14 mouse cellular contexts compared by ENCODE assay signal in genomic region chr9:59537651-59538050, GRCm38 (mm10). TPM values are rescaled to one million over a fixed set of nuclear protein-coding genes. Genes with fewer than 3 reads are reported as not detected.
DNase-seq lines count a peak whose midpoint lies in the region; ATAC-seq and TF ChIP-seq lines count a peak whose summit lies in the region.
"Had no signal": no experiment of that assay in that cellular context is flagged by ENCODE, and none has a peak within 500 bp of the region (broad histone marks: within the 10 kb centered on the region; RNA-seq: fewer than 3 reads in every experiment).

No protein-coding gene starts in this region.

- H3K27me3 ChIP-seq in heart, postnatal 0 days (ENCODE audit: control insufficient read depth, insufficient read depth, low read length), result no peaks in the 10 kb centered on the region
- H3K27me3 ChIP-seq in heart, embryonic 11.5 days (ENCODE audit: control insufficient read depth, insufficient read depth, low read length), result no peaks in the 10 kb centered on the region
- no peaks in the 10 kb centered on the region for H3K27me3 ChIP-seq in embryonic facial prominence, embryonic 10.5 days (replicated peaks; ENCODE audit: low read depth, poor library complexity, severe bottlenecking)
- H3K27me3 ChIP-seq: intestine, embryonic 15.5 days had no signal

- H3K36me3 ChIP-seq in heart, postnatal 0 days (replicated peaks; ENCODE audit: control insufficient read depth, insufficient read depth, low read length), result no peaks in the 10 kb centered on the region
- H3K36me3 ChIP-seq in heart, embryonic 11.5 days (ENCODE audit: control insufficient read depth, insufficient read depth, low read length), result no peaks in the 10 kb centered on the region
- H3K36me3 ChIP-seq in embryonic facial prominence, embryonic 10.5 days (replicated peaks), result no peaks in the 10 kb centered on the region
- H3K36me3 ChIP-seq: intestine, embryonic 15.5 days had no signal

- ATAC-seq in heart, postnatal 0 days (ENCODE audit: insufficient read depth, low read depth), result peak; percentile 42; the same call in 1 of the 2 replicates
- no peak for ATAC-seq in heart, embryonic 11.5 days (replicated peaks; ENCODE audit: insufficient number of reproducible peaks, low FRiP score, low TSS enrichment)
- ATAC-seq: intestine, embryonic 15.5 days had no signal

- no peak for TF ChIP-seq EP300 in heart, postnatal 0 days (IDR thresholded peaks at IDR 0.05; ENCODE audit: low read depth)

- H3K4me3 ChIP-seq in heart, postnatal 0 days (ENCODE audit: low read depth, low read length), result no peak overlapping the region
- no peak overlapping the region for H3K4me3 ChIP-seq in heart, embryonic 11.5 days (ENCODE audit: low read depth, low read length)
- H3K4me3 ChIP-seq in embryonic facial prominence, embryonic 10.5 days, result no peak overlapping the region
- H3K4me3 ChIP-seq: intestine, embryonic 15.5 days had no signal

- 64% methylated on average over 3 of the region's 3 CpGs for WGBS in heart, postnatal 0 days
- 67% methylated on average over 3 of the region's 3 CpGs for WGBS in heart, embryonic 11.5 days (ENCODE audit: insufficient replicate concordance)
- 77% methylated on average over 3 of the region's 3 CpGs for WGBS in embryonic facial prominence, embryonic 10.5 days

- H3K9me3 ChIP-seq in heart, postnatal 0 days (replicated peaks; ENCODE audit: control insufficient read depth, low read length), result no peaks in the 10 kb centered on the region
- no peaks in the 10 kb centered on the region for H3K9me3 ChIP-seq in heart, embryonic 11.5 days (replicated peaks; ENCODE audit: control insufficient read depth, low read length)
- no peaks in the 10 kb centered on the region for H3K9me3 ChIP-seq in embryonic facial prominence, embryonic 10.5 days
- H3K9me3 ChIP-seq: intestine, embryonic 15.5 days had no signal

- peak; percentile 20 for TF ChIP-seq CTCF in heart, postnatal 0 days (IDR thresholded peaks at IDR 0.05; ENCODE audit: low read depth)

- no peak overlapping the region for H3K4me2 ChIP-seq in heart, postnatal 0 days (ENCODE audit: low read depth, low read length)
- no peak overlapping the region for H3K4me2 ChIP-seq in heart, embryonic 11.5 days
- H3K4me2 ChIP-seq: intestine, embryonic 15.5 days; midbrain, embryonic 11.5 days had no signal

- no peak overlapping the region for H3K9ac ChIP-seq in heart, postnatal 0 days (replicated peaks; ENCODE audit: low read depth, low read length)
- no peak overlapping the region for H3K9ac ChIP-seq in heart, embryonic 11.5 days (ENCODE audit: low read depth, low read length)
- H3K9ac ChIP-seq: intestine, embryonic 15.5 days had no signal

- H3K4me1 ChIP-seq in heart, postnatal 0 days (ENCODE audit: control insufficient read depth, insufficient read depth), result peaks cover 19% of the 10 kb centered on the region
- H3K4me1 ChIP-seq in heart, embryonic 11.5 days (ENCODE audit: control insufficient read depth, insufficient read depth, low read length), result peaks cover 7% of the 10 kb centered on the region
- H3K4me1 ChIP-seq in embryonic facial prominence, embryonic 10.5 days, result peaks cover 23% of the 10 kb centered on the region

- DNase-seq in heart, postnatal 0 days (ENCODE audit: low spot score), result no peak
- DNase-seq in 416B (ENCODE audit: low read depth), result peak; percentile 89
- DNase-seq in adrenal gland, postnatal 25 days, result peak; percentile 45
- DNase-seq in lung, postnatal 10 days, result peak; percentile 31
- DNase-seq in embryonic facial prominence, embryonic 10.5 days (ENCODE audit: low spot score), result no peak
- DNase-seq in urinary bladder, postnatal 4 days (ENCODE audit: low spot score in 2 of 2), result no peak
- no peak for DNase-seq in frontal cortex, postnatal 25 days (ENCODE audit: low spot score in 2 of 2)
- DNase-seq: retina, postnatal 1 day had no signal

- no peak overlapping the region for H3K27ac ChIP-seq in heart, postnatal 0 days (ENCODE audit: low read depth)
- H3K27ac ChIP-seq in heart, embryonic 11.5 days (ENCODE audit: low read depth, low read length), result no peak overlapping the region
- H3K27ac ChIP-seq in embryonic facial prominence, embryonic 10.5 days (replicated peaks), result no peak overlapping the region
- H3K27ac ChIP-seq: intestine, embryonic 15.5 days had no signal

RNA-seq across cellular contexts. Expression of gene Hexa, which starts 1.7 kb away (rescaled TPM):
- total RNA-seq in heart, postnatal 0 days (2014; rRNA removed; ENCODE audit: low replicate concordance), result 74.4 and 90.9 TPM in 2 replicates
- 42.2 and 48.9 TPM in 2 replicates for polyA plus RNA-seq in heart, postnatal 0 days (2015; fragmentation: Nextera tagmentation; extraction: Ambion mirVana)
- polyA plus RNA-seq in heart, embryonic 11.5 days (2014; fragmentation: Nextera tagmentation; extraction: Ambion mirVana), result 67.1 and 76.9 TPM in 2 replicates
- total RNA-seq in adrenal gland, postnatal 25 days (2021), result 148 and 158 TPM in 2 replicates
- 42.5 and 43.2 TPM in 2 replicates for polyA plus RNA-seq in embryonic facial prominence, embryonic 10.5 days (2016; fragmentation: Nextera tagmentation; extraction: Ambion mirVana)

RNA-seq across cellular contexts. Expression of gene Tmem202, which starts 2.0 kb away (rescaled TPM):
- total RNA-seq in heart, postnatal 0 days (2014; rRNA removed; ENCODE audit: low replicate concordance), result not detected in 2 replicates
- 0.47 and 0.63 TPM in 2 replicates for polyA plus RNA-seq in heart, postnatal 0 days (2015; fragmentation: Nextera tagmentation; extraction: Ambion mirVana)
- polyA plus RNA-seq in heart, embryonic 11.5 days (2014; fragmentation: Nextera tagmentation; extraction: Ambion mirVana), result 0.39 and 0.41 TPM in 2 replicates
- 3.5 and 5.0 TPM in 2 replicates for total RNA-seq in adrenal gland, postnatal 25 days (2021)
- polyA plus RNA-seq in embryonic facial prominence, embryonic 10.5 days (2016; fragmentation: Nextera tagmentation; extraction: Ambion mirVana), result not detected in 2 replicates
- polyA plus RNA-seq: embryonic facial prominence, embryonic 11.5 days; intestine, embryonic 15.5 days; midbrain, embryonic 11.5 days; stomach, embryonic 16.5 days had no signal

RNA-seq across cellular contexts. Expression of gene Celf6, which starts 40.1 kb away (rescaled TPM):
- not detected in 2 replicates for total RNA-seq in heart, postnatal 0 days (2014; rRNA removed; ENCODE audit: low replicate concordance)
- 0.04 TPM in 1 of 2 replicates, not detected in the other for polyA plus RNA-seq in heart, postnatal 0 days (2015; fragmentation: Nextera tagmentation; extraction: Ambion mirVana)
- 0.07 and 0.23 TPM in 2 replicates for polyA plus RNA-seq in heart, embryonic 11.5 days (2014; fragmentation: Nextera tagmentation; extraction: Ambion mirVana)
- total RNA-seq in adrenal gland, postnatal 25 days (2021), result 4.0 and 5.3 TPM in 2 replicates
- polyA plus RNA-seq in embryonic facial prominence, embryonic 10.5 days (2016; fragmentation: Nextera tagmentation; extraction: Ambion mirVana), result 1.3 TPM in 2 replicates
- total RNA-seq: gastrocnemius, postnatal 36 days had no signal

RNA-seq across cellular contexts. Expression of gene Arih1, which starts 51.2 kb away (rescaled TPM):
- 31.9 and 70.4 TPM in 2 replicates for total RNA-seq in heart, postnatal 0 days (2014; rRNA removed; ENCODE audit: low replicate concordance)
- 7.8 and 7.9 TPM in 2 replicates for polyA plus RNA-seq in heart, postnatal 0 days (2015; fragmentation: Nextera tagmentation; extraction: Ambion mirVana)
- 15.3 and 15.4 TPM in 2 replicates for polyA plus RNA-seq in heart, embryonic 11.5 days (2014; fragmentation: Nextera tagmentation; extraction: Ambion mirVana)
- total RNA-seq in adrenal gland, postnatal 25 days (2021), result 138 and 142 TPM in 2 replicates
- 18.7 and 19.5 TPM in 2 replicates for polyA plus RNA-seq in embryonic facial prominence, embryonic 10.5 days (2016; fragmentation: Nextera tagmentation; extraction: Ambion mirVana)

Comparison
In these comparisons a context has a peak if more than half of its experiments do, and no peak if none do; other contexts are left out.
1. DNase-seq: peak in 416B (single experiment), adrenal gland, postnatal 25 days (single experiment) and lung, postnatal 10 days (single experiment); none in heart, postnatal 0 days (single experiment), embryonic facial prominence, embryonic 10.5 days (single experiment), urinary bladder, postnatal 4 days (0 of 2) and frontal cortex, postnatal 25 days (0 of 2).